Mouse (Mus musculus): ENCODE measurements around the gene Gm20388.

Gene Gm20388

DNA sequence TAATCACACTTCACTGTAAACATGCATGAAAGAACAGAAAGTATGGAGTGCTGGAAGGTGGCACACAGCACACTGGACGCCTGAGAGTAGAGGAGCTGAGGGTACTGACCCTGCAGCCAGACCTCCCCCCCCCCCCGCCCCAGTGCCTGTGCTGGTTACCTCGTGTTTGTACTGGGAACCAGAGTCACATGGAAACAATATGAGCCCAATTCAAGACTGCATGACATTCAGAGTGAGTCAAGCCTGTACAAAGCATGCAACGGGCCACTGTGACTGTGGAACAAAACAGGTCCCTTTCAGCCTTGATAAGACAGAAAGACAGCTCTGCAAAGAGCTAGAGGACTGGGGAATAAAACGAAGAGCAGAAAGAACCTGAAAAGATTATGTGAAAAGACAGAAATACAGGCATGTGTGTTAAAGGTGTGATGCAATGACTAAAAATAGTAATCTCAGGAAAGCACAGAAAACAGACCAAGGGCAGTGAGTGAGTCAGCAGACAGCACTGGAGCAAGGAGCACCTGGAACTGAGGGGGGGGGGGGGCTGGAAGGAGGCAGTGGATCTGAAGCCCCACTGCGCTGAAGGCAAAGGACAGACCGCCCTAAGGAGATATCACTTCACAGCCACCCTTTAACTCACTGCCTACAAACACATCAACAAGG, 3012.9 kb downstream of the Gm20388 start:
- DNase-seq (ENCODE audit: low read depth, low spot score), result no peak

DNA sequence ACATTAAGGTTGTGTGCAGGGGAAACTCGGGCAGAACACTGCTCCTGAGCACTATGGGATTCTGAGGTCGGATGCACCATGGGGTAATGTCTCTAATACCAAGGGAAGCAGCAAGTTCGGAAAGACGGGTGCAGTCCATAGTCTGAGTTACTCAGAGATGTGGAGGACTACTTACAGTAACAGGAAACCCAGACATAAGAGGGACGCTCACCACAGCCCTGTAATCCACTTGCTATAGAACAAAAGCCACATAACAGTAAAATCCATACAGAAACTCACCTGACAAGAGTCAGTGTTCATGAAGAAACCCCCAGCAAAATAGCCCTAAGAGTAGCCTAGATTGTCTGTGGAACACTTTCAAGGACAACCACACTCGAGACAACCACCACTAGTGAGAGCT, 3013.4 kb downstream of the Gm20388 start:
- DNase-seq (ENCODE audit: low read depth, low spot score), result no peak

DNA sequence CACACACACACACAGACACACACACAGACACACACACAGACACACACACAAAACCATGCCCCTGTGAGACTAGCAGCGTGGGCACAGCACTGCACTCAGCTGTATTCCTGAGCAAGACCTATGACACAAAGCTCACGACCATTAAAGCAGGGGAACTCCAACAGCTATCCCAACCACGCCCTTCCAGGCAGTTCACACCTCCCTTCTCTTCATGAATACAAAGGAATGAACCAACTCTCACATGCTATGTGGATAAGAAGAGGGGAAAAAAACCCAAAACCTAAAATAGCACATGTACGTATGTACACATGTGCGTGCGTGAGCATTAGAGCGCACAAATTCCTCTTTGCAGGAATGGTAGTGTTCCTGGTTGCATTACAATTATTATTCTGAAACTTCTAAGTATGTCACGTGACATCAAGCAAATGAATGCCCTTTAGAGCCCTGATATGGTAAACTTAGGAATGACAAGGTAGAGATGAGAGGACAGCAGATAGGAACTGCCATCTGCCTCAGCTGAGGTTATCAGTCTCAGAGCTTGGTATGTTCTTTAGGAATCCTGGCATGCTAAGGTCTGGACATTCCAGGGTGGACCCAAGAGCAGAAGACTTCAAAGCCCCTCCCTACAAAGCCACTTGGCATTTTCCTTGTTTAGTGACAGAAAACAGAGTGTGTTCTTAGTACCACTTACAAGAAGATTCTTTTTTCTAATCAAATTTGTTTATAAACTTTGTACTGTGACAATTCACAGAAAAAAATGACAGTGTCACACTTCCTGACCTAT, 3015.5 kb downstream of the Gm20388 start:
- no peak for DNase-seq (ENCODE audit: low read depth, low spot score)

DNA sequence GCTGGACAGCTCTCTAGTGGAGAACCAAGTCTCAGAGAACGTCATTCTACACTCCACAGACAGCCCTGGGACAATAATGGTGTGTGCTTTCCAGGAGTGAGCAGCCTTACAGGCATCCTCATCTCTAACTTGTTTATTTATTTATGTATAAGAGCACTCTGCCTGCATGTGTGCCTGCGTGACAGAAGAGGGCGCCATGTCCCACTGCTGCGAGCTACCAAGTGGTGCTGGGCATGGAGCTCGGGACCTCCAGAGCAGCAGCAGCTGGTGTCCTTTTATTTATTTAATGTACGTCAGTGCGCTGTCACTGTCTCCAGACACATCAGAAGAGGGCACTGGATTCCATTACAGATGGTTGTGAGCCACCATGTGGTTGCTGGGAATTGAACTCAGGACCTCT, 3016.1 kb downstream of the Gm20388 start:
- DNase-seq (ENCODE audit: low read depth, low spot score), result no peak

DNA sequence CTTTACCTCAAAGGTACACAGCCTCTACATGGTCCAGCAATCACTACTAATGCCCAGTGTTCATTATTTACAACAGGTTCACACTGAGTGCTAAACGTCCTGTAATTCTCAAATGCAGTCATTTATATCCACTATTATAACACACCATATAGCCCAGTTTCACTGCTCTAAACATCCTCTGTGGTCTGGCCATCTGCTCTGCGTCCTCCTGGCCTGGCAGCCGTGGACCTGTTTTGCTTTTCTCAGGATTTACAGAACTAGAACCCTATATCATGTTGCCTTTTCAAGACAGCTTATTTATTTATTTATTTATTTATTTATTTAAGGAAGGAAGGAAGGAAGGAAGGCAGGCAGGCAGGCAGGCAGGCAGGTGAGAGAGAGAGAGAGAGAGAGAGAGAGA, 3017.2 kb downstream of the Gm20388 start:
- DNase-seq (ENCODE audit: low read depth, low spot score), result no peak

DNA sequence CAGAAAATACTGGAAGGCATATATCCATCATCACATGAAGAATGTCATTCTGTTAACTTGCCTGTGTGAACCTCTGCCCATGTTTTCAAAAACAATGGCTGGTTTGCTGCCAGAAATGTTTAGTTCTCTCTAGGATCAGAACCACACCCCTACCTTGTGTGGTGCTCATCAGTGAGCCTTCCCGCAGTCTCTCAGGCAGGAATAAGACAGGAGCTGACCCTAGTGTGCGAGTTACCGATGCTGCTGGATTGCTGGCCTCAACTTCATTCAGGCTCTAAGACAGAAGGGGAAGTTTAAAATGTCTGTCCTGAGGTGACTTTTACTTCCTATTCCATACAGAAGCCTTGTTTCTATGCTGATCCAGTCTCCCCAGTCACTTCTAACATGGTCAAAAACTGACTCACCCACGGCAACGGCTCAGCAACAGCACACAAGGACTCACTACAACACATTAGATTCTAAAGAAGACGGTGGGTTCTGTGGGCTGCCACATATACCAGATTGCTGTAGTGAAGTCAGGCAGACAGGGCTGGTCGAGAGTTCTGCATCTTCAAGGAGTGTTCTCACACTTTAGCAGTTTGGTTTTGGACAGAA, 3018.1 kb downstream of the Gm20388 start:
- DNase-seq (ENCODE audit: low read depth, low spot score), result no peak

DNA sequence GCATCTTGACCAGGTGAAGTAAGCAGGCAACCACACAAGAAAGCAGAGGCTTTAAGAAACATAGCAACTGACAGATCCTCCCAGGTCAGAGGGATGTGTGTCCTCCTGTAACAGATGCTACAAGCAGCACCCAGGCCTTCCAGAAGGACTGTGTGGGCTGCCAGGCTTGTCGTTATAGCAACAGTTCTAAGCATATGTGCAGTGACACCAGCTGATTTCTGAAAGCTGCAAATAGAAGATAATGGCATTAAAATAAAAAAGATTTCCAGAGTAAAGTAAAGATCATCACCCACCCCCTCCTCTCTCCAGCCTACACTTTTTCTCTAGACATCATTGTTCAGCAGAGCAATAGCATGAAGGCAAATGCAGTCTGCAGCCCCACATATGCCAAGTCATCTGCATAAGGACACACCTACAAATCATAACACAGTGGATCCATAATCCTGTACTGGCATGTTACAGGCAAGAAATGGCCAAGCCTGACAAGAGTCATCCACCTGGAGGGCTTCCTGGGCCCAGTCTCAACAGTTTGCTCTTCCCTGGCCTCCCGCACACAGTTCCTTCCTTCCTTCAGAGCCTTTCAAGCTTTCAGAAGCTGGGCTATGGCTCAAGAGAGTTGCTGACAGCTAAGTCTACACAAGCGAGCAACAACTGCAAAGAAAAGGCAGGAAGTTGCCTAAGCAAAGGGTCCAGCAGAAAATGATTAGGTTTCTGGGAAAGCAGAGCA, 3021.4 kb downstream of the Gm20388 start:
- DNase-seq (ENCODE audit: low read depth, low spot score), result no peak

DNA sequence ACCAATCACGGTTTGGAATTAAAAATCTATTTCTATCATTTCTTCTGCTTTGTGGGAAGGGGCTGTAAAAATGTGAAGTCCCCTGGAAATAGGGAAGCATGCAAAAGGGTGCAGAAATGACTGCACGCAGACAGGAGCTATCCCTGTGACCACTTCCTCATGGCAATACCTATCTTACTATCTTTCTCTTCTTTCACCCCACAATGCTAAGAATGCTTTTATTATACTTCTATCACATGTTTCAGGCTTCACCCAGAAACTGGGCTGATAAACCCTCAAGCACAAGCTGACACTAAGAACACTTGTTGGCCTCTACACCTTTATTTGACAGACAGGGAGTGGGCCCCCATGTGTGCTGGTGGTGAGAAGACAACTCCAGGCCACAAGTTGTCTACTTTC, 3021.9 kb downstream of the Gm20388 start:
- no peak for DNase-seq (ENCODE audit: low read depth, low spot score)

DNA sequence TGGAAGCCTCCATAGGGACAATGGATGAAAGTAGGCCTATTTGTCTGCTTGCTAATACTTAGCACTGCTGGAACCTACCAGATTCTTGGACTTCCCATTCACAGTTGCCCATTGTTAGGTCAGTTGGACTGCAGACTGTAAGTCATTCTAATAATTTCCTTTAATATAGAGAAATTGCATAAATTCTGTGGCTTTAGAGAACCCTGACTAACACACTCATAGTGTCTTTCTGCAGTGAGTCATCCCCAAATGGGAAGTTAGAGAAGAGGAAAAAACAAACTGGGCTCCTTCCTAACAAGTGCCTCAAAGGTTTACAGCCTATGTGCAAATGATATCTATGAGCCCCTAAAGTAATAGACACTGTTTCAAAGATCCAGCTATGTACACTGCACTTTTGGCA, 3023.3 kb downstream of the Gm20388 start:
- DNase-seq (ENCODE audit: low read depth, low spot score), result no peak

DNA sequence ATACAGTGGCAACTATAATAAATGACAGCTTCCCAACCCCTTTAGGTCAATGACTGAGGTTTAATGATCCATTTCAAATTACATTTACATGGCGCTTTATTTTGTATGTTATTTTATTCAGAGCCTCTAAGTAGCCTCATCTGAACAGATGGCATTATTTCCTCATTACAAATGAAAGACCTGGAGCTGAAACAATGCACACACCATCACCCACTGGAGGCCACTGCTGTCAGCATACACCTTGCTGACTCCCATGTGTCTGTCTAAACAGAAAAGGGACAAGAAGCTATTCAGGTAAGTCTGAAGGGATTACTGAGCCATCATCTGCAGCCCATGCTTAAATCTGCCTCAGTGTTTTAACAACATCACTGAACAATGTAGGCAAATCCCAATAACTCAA, 3024.5 kb downstream of the Gm20388 start:
- DNase-seq (ENCODE audit: low read depth, low spot score), result no peak

DNA sequence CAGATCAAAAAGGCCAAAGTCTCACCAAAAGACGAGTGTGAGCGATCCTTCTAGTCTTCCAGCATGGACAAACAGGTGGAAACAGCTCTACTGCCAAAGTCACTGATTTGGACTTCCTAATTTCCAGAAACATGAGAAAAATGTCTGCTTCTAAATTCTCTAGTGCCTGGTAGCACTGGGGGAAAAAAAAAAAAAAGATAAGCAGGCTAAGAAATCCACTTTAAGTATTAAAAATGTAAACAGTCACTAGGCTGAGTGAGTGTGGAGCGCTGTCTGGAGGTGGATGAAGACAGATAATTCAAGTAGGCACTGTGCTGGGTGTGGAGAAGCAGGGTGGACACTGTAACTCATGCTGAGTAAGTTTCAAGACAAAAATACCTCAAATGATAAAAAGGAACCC, 3025.3 kb downstream of the Gm20388 start:
- no peak for DNase-seq (ENCODE audit: low read depth, low spot score)

DNA sequence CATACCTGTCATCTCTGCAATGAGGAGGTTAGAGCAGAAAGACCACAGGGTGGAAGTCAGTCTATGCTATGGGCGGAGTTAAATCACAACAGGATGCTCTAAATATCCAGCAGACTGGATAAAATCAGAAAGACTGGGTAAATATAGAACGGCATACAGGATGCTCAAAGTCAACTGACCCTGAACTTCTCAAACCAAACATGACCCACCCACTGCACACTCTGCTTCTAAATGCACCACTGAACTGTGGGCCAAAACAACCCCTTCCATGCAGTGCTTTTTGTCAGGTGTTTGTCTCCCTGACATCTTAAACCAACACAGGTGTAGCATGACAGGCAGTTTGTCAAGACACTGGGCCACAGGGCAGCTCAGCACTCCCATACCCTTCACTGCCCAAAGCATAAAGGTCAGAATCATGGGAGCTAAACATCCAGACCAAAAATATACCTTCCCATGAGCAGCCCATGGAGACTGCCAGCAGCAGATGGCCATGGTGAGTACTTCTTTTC, 3027.0 kb downstream of the Gm20388 start:
- no peak for DNase-seq (ENCODE audit: low read depth, low spot score)

DNA sequence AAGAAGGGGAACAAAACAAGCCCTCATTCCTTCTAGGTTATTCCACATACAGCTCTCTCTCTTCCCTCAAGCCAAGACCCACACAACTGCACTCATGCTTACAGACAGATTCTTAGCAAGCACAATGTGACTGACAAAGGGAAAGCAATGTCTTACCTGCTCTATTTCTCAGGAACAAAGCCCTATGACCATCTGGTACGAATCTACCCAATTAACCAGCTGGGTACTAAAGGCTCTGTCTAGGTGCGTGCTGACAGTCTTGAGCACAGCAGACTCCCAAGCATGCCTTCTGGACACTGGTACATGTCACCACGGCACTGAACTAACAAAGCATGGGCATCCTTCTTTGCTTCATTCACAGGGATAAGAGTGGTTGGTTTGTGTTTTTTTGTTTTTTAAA, 3027.5 kb downstream of the Gm20388 start:
- no peak for DNase-seq (ENCODE audit: low read depth, low spot score)

DNA sequence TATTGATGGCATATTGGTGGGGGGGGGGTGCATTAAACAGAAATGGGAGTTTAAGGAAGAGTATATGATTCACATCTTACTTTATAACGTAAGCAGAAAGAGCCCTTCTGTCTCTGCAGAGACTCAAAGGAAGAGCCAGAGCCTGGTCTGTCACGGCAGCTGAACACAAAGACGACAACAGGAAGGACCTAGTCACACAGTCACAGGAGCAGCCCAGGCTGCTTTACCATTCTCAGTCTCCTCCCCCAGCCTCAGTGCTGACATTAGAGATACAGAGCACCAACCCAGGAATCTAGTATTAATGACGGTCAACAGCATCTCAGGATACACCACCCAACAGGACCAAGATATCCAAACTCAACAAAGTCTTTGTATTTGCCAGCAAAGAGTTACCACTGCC, 3027.9 kb downstream of the Gm20388 start:
- DNase-seq (ENCODE audit: low read depth, low spot score), result no peak

DNA sequence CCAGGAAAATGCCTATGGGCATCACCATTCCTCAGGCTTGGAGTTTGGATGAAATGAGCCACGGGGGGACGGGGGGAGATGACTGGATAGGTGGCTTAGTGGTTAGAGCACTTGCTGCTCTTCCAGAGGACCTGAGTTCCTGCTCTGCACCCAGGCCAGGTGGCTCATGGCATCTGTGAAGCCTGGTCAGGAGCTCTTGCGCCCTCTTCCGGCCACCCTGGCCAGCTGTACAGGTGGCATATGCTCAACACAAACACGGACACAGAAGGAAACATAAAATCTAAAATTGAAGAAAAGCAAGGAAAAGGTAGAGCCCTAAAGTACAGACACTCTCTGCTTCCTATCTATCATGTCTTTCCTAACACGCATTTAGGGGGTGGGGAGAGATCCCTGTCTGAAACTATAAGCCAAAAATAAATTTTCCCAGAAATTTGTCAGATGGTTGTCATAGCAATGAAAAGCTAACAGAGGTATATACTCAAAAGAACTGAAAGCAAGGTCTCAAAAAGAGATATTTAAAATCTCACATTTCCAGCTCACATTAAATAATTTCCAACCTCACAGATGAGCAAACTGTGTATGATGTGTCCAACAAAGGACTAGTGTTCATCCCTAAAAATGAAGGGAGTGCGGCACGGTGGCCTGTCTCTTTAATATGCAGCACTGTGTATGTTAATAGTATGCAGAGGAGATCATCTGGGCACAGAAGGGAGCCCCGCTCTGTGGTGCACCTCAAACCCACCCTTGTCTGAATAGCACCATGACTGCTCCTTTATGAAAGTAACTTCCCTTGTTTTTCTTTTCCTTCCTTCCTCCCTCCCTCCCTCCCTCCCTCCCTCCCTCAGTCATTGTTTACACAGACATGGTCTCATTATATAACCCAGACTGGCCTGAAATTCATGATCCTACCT, 3032.4 kb downstream of the Gm20388 start:
- DNase-seq (ENCODE audit: low read depth, low spot score), result no peak

DNA sequence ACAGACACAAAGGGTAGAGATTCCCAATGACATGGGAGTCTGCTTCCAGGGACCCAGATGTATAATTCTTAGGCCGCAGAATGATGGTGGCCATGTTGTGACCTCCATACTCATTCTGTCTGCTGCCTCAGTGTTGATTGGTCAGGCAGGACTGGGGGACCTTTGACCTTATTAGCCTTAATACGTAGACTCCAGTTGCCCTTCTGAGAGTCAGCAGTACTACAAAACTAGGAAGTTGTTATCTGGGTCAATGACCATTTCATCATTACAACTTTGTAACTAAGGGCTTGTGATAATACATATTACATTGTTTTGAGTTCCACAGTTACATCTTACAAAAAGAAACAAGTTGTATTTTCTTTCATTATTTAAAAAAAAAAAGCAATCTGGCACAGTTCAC, 3035.1 kb downstream of the Gm20388 start:
- no peak for DNase-seq (ENCODE audit: low read depth, low spot score)

DNA sequence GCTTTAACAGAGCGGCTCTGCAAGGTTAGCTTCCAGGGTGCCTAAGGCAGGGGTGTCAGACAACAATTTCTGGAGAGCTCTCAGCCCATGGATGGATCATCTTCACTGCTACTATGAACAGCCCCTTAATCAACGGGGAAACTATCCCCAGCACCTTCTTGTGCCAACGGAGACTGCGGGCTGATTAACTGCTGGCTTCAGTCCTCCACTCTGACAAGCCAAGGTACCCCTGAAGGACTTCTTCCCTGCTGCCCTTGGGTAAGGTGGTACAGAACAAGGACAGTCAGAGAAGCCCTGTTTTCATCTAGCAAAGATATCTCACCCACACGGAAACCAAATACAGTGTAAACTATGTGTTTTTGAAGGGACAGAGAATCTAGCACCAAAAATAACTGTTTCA, 3039.1 kb downstream of the Gm20388 start:
- DNase-seq (ENCODE audit: low read depth, low spot score), result no peak

DNA sequence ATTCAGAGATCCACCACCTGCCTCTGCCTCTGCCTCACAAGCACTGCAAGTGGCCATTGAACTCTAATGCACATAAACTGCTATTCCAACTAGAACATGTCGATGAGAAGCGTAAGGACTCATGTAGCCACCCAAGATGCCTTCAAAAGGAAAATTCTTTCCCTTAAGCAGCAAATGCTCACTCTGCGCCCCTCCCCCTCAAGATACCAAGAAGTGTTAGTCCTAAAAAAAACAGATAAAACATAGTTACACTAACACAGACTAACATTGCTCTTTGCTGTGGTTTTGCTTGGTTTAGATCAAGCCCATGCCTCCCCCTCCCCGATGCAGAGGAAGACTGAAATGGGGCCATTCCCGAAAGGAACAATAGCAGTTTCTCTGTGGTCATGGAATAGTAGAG, 3040.8 kb downstream of the Gm20388 start:
- DNase-seq (ENCODE audit: low read depth, low spot score), result no peak

DNA sequence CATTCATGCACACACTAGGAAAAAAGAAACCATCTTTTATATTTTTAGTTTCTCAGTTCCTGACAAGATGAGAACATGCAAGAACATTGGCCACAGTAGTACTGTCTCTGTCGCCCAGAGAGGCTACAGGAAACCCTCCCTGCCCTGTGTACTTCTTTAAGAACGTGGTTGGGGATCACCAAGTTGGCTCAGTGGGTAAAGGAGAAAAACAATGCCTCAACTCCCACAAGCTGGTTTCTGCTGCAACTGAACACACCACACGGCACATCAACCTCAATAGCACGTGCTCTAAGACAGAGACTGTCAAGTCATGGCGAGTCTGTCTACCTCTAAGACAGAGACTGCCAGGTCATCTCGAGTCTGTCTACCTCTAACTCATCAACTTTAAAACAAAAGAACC, 3042.4 kb downstream of the Gm20388 start:
- no peak for DNase-seq (ENCODE audit: low read depth, low spot score)

DNA sequence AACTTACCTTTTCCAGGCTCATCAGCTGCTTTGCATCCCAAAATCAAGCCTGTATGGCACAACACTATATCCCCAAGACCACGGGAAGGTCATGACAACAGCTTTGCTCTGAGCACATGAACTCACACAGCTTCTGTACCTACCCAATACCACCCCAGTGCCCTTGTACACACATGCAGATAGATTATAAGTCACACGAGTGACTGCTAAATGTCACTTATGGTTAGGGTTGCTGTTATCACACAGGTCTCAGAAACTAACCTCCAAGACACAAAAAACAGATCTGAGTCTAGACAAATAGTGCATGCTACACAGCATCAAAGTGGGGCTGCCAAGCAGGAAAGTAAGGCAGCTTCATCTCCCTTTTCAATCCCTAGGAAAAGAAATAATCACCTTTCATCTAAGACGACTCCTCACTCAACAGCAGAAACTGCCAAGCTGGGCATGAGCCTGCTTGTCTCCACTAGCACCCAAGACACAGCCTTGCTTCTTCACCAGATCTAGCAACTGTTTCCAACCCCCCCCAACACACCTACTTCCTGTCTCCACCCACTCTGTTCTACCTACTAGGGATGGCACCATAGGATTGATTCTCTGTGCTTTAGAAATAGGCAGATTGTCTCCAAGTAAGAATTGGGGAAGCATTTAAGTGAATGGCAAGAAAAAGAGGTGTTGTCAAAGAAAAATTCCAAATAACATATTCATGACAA, 3043.6 kb downstream of the Gm20388 start:
- no peak for DNase-seq (ENCODE audit: low read depth, low spot score)

DNA sequence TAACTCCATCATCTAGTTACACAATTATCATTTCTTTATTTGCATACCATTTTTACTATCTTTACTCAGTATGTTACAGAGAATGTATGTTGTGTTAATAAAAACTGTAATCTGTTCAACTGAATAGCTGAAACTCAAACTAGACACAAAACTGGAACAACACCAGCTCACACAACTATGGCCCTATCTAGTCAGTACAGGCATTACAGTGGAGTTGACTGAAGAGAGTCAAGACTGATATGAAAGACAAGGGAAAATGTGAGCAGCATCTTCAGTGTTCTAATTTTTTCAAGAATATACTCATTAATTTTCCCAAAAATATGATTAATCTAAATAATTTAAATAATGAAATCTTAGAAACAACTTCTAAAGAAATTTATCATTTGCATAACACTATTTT, 3044.6 kb downstream of the Gm20388 start:
- no peak for DNase-seq (ENCODE audit: low read depth, low spot score)

Data from c-Kit-negative CD71-positive TER-119-positive erythroid progenitor cells, embryonic 14.5 days (primary cell).